Mouse (Mus musculus) frontal cortex, adult (tissue): ENCODE data around the gene Atp8a2.

Source experiments
- ATAC-seq: cut with Nextera tagmentation; 2 replicates; pipeline ENCODE4 v1.9.2; 2017; ENCODE audit warnings: mild to moderate bottlenecking, moderate library complexity, mixed read lengths; ENCODE audit not compliant: low TSS enrichment

Atp8a2 gene

DNA sequence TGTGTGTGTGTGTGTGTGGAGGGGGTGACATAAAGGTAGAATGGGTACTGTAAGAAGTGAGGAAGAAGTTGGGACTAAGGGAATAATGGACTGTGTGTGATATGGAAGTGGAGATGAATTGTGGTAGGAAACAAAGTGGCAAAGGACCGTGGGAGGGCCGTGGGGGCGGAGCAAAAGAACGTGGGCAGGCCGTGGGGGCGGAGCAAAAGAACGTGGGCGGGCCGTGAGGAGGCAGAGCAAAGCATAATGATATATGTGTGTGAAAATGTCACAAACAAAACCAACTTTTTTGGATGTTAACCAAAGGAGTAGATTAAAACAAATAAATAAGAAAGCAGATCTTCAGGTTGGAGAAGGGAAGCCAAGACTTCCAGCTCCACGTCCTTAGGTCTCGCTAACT, 44.6 kb downstream of the Atp8a2 start:
- ATAC-seq = no peak

- ATAC-seq = no peak
Observed at GRCm38 (mm10) chr14:60148893-60149292, 48.1 kb downstream of the Atp8a2 start.

- no peak for ATAC-seq
Observed at GRCm38 (mm10) chr14:60143234-60143633, 53.7 kb downstream of the Atp8a2 start.

DNA sequence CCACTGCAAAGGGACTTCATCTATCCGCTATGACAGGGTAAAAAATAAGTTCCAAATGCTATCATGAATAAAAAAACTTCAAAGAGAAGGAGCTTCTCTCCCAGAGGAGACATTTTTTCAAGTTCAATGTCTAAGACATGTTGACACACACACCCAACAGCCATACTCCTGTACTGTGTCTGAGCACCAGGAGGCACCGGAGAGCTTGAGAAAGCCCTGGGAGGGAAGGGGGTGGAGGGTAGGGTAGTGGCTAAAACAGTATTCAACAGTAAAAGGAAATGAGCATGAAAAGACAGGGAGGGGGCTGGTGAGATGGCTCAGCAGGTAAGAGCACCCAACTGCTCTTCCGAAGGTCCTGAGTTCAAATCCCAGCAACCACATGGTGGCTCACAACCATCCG, 58.6 kb downstream of the Atp8a2 start:
- ATAC-seq = no peak

- ATAC-seq = no peak
Observed at GRCm38 (mm10) chr14:60137812-60138211, 59.2 kb downstream of the Atp8a2 start.

- no peak for ATAC-seq
Observed at GRCm38 (mm10) chr14:60135801-60136200, 61.2 kb downstream of the Atp8a2 start.

DNA sequence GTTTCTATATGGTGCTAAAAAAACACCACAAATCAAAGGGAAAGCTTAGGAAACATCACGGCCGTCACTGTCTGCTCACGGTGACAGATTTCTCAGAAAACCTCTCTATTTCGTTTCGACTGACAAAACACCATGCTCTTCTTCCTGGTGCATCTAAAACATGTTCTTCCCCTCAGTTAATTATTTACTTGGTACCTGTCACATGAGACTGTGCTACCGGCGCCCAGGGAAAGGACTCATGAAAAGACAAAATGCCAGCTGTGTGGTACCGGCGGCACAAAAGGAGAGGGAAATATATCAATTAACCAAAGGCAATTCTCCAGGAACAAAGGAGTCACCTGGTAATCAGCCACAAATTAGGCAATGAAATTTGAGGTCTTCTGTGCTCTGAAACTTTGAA, 62.3 kb downstream of the Atp8a2 start:
- no peak for ATAC-seq

- ATAC-seq = no peak
Observed at GRCm38 (mm10) chr14:60131196-60131876, 65.6 kb downstream of the Atp8a2 start.

DNA sequence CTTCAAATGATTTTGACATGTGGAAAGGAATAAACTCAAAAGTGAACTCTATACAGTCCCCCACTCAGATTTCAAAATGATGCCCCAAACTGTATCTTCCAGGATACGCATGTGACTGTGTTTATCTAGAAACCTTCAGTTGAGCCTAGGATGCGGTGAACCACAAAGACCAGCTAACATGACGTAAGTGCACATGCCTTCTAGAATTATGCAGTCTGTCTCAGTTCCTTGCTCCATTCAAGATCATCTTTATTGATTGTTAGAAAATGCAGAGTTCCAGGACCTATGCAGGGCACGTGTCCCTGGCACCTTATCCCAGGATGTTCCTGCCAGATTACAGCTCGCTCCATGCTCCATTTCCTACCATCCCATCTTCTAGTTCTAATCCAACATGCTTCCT, 67.4 kb downstream of the Atp8a2 start:
- no peak for ATAC-seq

- peak; percentile 89 for ATAC-seq
Observed at GRCm38 (mm10) chr14:60125202-60125601, 71.8 kb downstream of the Atp8a2 start.

DNA sequence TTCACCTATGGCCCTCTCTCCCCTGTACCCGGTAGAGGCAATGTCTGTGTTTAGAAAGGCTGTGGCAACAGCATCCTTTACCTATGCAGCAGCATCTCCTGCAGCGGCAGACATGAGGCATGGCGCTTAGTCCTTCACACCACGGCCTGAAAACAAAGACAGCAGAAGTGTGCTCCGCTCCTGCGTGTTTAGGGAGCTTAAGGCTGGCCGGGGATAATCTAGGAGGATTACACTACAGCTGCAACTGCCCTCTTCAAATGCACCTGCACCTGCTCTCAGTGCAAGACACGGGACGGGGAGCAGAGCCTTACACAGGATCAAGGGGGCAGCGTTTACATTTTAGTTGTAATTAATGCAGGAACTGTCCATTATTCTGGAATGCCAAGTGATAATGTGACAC, 75.4 kb downstream of the Atp8a2 start:
- no peak for ATAC-seq

GRCm38 (mm10) chr14:60117792-60118585, 79.0 kb downstream of the Atp8a2 start:
- no peak for ATAC-seq

- peak; percentile 82 for ATAC-seq
Observed at GRCm38 (mm10) chr14:60086808-60087725, 109.9 kb downstream of the Atp8a2 start.

DNA sequence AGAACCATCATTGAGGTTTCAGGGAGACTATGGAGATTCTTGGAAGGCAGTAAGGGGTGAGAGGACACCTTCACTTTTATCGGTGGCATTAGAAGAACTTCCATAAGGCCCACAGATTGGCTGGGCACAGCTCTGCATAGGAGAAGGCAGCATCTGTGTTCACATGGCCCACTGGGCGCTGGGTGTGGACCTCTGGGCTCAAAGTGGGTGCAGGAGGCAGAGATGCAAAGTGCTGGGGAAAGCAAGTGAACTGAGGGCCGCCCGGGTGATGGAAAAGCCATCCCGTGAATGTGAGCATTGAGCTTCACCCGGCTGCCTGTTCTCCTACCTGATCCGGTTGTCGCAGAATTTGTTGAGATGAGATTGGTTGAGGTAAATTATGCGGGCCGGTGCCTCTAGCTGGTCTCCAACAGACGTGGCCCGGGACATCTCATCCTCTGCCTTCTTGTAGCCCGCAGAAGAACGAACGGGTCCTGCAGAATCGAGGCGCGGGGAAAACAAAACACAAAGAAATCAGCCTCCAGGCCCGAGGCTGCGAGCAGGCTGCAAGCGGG, 110.6 kb downstream of the Atp8a2 start:
- ATAC-seq = peak; percentile 15

DNA sequence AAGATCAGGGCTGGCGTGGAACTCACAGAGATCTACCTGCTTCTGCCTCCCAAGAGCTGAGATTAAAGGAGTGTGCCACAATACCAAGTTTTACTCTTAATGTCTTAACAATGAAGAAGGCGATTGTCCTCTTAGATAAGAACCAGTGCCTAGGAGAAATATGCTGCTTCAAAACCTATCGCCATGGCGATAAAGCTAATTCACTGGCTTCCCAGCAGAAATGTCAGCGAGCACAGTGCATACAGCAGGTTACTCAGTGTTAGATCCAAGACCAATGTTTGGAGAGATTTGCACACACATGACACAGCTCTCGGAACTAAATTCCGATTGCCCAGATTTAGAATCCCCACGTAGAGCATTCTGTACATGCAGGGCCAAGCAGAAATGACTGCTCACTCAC, 114.2 kb downstream of the Atp8a2 start:
- ATAC-seq = no peak

GRCm38 (mm10) chr14:60072496-60072895, 124.5 kb downstream of the Atp8a2 start:
- ATAC-seq = no peak

- ATAC-seq = no peak
Observed at GRCm38 (mm10) chr14:60065186-60065585, 131.8 kb downstream of the Atp8a2 start.

DNA sequence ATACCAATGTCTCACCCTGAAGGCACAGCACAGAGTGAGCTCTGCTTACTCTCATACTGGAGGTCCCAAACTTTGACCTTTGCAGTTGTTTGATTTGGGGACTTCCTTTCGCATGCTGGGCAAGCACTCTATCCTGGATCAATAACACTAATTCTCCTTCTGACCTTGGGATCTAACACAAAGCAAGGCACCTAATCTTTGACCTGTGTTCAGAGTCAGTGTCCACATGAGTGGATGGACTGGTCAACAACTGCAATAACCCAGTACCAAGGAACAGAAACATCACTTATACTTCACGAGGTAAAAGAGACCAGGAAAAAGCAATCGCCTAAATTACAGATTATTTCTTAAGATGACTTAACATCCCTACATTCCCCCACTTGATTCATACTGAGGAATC, 136.0 kb downstream of the Atp8a2 start:
- ATAC-seq = no peak

DNA sequence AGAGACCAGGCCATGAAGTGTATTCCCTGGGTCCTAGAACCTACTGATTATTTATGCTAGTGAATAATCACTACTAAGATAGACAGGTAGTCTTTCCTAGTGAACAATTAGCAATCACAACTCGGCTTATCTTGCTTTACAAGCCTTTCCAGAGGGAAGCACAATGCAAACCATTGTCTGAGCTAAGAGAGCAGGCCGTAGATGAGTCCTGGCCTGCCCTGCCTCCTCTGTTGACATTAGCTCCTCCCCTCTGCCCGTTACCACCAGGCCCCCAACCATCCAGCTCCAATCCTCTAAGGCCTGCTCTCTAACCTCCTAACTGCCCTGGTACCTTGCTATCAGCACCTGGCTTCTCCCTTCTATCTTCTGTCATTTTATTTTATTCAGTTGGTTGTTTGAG, 138.1 kb downstream of the Atp8a2 start:
- no peak for ATAC-seq

- no peak for ATAC-seq
Observed at GRCm38 (mm10) chr14:60055231-60055630, 141.7 kb downstream of the Atp8a2 start.

- ATAC-seq = no peak
Observed at GRCm38 (mm10) chr14:60030666-60031065, 166.3 kb downstream of the Atp8a2 start.

GRCm38 (mm10) chr14:60027139-60027538, 169.8 kb downstream of the Atp8a2 start:
- ATAC-seq = peak; percentile 70
